Mouse (Mus musculus) 416B (cell line): ENCODE data around the gene Erbb2.
A peak's percentile ranks its signal among the peaks of the same experiment; 100 is the strongest.

Source experiments
- DNase-seq: peaks from one replicate; pipeline ENCODE4 v3.0.0; 2011; ENCODE audit warnings: low read depth

Erbb2 gene

DNA sequence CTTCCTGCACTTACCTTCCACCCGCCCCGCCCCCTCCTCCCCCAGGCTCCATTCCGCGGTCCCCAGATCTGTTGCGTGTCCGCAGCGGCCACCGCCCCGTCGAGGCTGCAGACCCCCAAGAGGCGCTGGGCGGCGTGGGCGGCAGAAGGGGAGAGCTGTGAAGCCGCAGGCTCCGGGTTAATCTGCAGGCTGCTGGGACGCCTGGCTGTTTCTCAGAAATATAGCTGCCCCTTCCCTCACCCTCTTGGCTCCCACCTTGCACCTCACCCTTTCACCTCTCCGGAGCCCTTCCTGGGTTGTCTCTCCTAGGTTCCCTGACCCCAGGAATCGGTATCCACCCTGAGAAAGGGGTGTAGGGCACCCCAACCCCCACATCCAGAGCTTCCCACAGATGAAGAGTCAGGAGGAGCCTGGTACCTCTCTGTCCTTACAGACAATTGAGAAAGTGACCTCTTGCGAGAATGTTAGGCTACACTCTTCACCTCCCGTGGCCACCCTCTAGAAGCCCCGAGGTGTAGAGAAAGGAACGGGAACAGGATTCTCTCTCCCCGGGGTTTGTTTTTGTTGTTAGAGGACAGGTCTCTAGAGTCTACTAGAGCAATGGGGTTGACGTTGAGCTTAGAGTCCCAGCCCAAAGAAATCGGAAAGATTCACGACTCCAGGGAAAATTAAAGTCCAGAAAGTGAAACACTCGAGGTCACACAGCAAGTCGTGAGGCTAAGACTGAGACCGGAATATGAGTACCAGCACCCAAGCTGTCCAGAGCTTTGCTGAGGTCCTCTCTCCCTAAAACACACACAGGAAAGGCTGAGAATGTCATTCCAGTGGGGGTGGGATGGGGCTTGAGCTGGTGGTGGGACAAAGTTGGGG lies 46.1 kb downstream of the Erbb2 start:
- DNase-seq, result no peak

DNA sequence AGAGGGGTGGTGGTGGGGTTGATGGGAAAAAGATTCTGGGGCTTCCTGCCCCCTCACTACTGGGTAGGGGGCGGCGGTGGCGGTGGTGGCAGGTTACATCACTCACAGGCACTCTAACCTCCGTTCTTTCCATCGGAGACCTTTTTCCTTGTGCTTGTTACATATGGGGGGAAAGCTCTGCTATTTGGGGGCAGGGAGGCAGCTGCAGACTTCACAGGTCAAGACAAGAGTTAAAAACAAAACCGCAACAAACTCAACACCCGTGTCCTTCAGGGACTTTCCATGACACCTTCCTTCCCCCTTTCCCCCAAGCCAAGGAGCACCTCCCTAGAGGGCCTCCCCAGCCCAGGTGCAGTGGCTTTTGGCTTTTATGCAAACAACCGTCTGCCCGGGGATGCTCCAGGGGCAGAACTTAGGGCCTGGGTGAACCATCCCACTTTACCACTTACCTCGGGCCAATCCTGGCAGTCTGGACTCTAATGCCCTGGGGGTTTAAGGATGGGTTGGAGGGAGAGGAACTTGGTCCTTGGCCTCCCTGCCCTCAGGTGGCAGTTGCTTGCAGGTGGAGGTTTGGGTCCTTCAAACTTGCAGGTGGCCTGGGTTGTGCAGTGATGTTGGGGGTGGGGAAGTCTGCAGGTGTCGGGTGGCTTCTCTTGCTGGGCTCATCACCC lies 46.9 kb downstream of the Erbb2 start:
- DNase-seq, result no peak

DNA sequence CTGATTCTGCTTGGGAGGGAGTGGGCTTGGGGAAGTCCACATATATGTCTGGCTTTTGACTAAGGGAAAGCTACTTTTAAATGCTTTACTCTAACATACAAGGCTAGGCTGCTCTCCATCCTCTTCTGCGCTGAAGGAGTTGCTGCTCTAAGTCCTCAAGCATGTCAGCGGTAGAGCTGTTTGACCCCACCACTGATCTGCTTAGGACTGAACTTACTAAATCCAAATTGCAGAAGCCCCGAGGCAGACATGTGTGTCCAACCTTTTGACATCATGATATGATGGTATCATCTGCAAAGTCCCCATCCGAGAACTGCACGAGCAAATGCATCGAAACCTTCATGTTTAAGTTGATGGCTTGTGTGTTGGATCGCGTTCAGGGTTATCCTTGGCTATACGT lies 47.6 kb downstream of the Erbb2 start:
- DNase-seq, result no peak

DNA sequence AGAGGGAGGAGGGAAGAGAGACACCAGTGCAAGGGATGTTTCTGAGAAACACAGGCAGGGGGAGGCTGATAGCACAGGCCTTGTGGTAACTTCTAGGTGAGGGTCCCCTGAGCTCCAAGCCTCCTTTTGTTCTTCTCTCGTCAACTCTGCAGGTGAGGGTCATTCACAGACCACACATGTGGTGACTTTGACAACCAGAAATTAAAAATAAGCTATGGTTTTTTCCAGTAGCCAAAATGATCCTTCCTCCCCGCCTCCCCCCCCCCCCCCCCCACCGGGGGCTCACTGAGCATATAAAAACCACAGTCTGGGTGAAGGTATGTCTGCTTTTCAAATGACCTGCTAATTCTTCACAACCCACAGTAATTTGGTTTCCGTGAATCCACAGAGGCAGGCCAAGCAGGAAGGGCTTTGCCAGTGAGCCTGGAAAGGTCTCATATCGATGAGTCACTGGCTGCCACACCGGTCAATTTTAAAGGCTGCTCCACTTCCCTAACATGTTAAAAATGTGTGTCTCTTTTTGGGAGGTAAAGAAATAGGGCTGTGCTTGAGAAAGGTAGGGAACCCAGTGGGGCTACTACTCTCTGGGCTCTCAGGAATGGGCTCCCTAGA lies 48.9 kb downstream of the Erbb2 start:
- peak; percentile 56 for DNase-seq

DNA sequence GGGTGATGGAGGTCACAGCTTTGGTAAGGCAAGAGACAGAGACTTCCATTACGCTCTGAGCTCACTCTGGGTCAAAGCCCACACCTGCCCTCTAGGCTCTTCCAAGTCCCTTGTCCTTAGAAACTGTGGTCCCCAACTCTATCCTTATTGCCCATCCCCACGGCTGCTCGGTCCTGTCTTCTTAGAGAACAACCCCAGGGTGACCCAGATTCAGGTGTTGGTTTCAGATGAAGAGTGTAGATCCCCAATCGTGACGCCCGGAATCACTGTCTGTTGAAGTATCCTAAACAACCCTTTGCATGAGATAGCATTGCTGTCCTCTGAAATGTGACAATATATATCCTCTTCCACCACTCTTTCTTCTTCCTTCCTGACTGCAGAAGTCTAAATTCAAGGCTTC lies 50.0 kb downstream of the Erbb2 start:
- DNase-seq, result no peak

DNA sequence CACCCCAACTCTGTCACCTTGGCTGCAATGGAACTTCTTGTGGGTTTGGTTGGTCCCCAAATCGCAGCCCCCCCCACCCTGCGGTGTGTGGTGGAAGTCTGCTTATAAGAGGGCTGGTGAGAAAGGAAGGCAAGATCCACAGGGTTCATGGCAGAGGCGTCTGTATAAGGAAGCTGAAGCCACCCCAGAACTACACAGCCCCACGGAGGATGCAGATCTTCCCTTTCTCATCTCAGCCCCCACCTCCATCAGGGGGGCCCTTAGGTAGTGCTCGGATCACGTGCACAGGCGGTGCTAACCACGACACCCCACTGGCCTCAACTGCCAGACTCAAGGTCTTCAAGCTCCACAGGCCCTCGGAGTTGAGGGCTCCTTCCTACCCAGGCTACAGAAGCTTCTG lies 51.6 kb downstream of the Erbb2 start:
- DNase-seq, result no peak

DNA sequence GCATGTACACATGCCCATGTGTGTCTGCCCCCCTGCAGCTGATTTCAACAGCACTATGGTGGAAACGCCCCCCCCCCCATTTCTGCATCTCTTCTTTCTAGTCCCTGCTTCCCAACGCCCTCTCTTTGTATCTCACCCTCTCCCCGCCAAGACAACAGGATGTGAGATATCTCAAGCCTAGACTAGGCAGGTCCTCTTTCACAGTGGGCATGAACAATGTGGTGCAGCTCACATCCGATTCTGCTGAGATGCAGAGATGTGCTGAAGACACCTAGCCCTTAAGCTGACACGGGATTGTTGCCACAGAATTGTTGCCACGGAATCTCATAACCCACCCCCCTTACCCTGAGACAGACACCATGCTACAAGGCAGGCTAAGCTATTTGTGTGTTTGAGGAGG lies 52.2 kb downstream of the Erbb2 start:
- no peak for DNase-seq

DNA sequence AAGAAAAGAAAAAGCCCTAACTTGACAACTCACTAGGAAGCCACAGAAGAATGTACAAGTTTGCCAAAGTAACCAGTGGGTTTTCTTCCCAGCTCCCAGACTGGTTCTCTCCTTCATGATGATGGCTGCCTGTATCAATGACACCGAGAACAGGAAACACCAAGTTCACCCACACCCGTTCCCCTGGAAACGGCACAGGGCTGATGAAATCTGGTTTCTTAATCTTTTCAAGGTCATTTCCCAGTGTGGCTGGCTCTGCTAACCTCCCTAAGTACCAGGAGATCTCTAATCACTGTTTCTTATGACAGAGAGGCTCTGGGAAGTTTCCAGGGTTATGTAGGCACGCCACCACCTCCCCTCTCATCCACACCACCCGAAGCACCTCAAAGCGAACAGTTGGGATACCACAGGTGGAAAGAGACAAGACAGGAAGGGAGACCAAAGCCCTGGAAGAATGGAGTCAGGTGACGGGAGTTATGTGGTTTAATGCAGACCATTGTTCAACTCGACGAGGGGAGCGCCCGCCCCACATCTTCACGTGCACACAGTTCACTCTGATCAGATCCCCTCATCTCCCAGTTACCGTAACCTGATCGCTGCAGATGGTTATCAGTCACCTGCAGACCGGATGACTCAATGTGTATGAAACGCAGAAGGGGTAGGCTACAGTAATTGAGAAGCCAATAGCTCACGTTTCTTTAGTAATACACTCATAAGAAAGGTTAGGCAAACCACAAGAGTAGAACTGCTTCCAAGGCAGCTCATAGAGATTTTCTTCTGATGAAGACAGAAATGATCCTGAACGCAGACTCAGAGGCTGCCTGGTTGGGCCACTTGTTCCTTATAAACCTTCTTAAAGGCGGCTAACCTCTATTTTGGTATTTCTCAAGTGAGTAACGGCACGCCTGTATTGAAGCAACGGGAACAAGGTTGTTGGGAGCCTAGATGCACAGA lies 57.8 kb downstream of the Erbb2 start:
- peak; percentile 84 for DNase-seq

DNA sequence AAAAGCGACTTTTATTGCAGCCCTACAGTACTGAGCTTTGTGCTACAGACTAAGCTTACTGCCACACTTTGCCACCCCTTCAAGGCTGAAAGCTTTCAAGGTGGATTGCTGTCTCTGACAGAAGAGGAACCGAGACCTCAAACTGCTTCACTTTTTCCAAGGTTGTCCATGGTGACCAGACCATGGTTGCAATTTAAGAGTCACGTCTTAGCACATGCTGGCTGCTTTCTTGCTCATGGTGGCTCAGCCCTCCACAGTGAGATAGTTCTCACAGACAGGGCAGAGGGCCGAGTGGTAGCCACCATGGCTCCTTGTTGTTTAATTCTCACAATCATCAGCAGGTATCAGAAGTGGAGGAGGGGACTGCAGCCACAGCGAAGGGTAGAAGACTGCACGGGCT lies 58.5 kb downstream of the Erbb2 start:
- DNase-seq, result no peak

DNA sequence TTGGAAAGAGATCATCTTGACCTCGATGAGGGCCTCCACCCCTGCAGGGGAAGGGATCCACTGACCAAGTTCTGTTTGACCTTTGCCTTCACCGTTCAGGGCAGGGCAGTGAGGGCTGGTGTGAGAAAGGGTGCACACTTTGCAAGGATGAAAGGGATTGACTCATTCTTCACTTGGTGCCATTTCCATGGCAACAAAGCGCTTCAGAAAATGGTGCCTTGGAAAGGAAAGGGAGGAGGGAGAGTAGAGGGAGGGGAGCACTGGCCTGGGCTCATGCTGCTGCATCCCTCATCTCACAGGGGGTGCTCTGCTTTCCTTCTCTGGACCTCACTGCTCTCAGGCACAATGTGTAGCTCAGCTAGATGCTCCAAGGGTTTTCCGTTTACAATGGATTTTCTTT lies 60.4 kb downstream of the Erbb2 start:
- no peak for DNase-seq

DNA sequence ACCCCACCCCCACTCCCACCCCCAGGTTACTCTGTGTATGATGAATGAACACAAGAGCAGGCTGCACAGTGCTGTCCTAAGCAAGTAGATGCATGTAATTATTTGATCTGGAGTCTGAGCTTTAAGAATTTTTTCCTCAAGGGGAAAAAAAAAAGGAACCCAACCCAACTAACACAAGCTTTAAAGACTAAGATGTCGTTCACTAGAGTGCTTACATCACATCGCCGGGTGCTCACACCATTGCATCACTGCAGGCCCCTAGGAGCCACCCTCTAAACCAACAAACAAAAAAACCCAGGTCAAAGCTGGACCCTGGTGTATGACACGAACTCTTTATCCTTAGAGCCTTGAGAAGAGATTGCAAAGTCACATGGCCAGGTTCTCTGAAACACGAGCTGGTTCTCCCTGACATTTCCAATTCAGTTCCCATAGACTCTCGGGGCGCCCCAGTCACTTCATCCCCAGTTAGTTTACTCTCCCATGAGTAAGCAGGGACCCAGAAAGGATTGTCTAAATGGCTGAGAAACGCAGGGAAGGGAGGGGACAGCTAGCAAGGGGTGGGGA lies 61.7 kb downstream of the Erbb2 start:
- DNase-seq, result peak; percentile 20

DNA sequence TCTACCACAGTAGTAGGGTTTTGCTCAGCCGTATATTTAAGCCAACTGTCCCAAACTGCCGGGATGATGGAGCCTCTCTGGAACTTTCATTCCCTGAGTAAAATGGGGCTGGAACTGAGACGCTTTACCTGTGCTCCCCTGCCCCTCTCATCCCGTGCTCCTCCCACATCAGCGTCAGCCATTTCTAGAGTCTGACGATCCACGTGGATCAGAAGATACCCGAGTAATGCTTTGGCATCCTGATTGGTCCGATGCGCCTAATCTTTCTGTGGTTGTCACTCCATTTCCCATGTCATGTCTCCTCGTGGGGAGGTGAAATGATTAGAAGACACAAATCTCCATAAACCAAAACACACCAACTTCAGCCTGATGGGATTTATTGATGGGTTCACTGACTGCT lies 62.7 kb downstream of the Erbb2 start:
- DNase-seq, result no peak

DNA sequence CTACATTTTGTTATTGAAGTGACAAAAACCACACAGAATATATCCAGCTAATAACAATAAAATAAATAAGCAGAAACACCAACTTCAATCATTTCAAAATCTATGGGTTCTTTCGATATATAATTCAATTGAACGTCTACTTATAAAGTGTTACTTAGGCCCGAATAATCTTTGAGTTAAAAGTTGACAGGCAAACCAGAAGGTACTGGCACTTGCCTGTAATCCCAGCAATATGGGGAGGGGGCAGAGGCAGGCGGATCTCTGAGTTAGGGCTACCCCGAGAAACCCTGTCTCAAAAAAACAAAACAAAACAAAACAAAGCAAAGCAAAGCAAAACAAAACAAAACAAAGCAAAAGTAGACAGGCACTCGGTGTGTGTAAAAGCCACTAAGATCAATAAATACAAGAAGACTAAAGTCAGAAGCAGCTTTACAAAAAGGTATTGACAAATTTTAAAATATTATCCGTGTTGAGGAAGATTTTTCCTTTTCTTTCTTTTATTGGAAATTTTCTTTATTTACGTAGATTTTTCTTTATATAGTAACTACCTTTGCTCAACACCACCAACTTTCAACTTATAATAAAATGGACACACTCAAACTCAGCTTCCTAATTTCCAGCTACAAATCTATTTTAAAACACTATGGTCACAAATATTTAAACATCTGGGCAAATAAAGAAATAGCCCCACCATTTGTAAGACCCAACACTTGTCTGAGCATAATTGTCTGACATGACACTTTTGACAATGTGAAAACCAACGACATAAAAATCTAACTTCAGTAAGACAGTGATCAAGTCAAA lies 63.6 kb downstream of the Erbb2 start:
- no peak for DNase-seq

DNA sequence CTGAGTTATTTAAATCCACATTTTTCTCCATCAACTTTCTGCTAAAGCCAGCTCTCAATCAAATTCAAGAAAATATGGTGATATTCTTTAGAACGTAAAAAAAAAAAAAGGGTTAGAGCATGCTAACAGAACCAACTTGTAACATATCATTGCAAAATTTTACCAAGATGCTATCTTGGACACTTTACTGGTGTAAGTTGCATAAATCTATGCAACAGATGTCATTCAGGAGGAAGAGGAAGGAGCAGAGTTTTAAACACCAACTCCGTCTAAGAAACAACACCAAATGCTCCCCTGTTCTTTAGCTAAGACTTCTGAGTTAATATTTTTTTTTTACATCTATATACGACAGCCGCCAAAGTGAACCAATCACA lies 64.2 kb downstream of the Erbb2 start:
- DNase-seq, result peak; percentile 52

DNA sequence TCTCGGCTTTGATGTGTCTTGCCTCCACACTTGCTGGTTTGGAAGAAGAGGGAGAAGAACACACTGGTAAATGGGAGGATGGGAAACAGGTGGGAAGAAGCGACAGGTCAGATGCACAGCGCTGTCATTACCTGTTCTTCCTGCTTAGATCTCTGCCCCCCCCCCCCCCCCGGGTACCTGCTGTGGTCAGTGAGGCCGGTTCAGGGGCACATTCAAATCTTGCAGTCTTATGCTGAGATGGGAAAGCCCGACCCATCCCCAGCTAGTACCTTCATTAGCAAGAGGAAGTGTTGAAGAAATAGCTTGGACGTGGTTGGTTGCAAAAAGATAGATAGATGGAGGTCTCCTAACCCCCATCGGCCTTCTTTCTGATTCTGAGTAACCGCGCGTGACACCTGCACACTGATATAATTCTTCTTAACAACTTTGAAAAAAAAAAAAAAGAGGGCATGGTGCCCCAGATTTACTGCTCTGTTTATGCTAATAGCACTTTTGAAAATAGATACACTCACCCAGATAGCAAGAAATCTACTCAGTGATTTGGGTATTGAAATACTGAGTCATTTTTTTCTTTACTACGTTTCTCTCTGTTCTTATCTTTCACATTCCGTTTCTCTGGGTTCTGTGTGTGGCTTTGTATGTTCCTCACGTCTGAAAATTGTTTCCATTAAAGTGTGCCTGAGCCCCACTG lies 64.9 kb downstream of the Erbb2 start:
- DNase-seq, result no peak

DNA sequence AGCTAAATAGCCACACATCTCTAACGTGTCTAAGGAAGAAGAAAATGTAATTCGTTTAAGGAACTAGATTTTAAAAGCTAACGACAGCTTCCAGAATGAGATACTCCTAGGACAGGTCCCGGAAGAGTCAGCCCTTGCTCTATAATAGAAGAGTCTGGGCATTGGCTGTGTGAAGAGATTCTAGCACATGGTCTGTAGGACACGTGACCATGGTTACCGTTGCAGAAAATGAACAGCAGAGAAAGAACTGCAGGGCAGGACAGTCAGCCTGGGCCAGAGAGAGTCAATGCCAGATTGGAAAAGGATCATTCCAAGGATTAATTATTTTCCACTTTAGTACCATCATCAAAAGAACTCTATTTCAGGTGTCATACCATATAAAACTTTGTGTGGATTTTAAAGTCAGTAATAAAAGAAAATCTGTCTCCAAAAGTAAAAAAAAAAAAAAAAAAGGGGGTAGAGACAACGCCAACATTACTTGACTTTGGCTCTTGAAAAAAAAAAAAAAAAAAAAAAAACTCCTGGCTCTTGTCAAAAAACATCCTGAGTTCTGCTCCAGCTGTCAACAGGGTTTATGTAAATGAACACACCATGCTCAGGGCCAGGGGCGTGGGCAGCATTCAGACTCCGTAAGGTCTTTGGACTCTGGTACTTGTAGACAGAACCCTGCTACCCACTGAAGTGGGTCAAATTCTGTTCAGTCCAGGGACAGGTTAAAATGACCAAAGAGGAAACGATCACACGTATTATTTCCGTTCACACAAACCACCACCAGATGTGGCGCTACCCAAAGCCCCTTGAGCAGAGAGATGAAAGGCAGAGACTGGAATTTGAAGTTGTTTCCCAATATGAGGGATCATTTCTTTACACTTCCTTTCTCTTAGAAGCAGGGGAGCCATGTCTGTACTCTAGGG lies 67.0 kb downstream of the Erbb2 start:
- peak; percentile 38 for DNase-seq

DNA sequence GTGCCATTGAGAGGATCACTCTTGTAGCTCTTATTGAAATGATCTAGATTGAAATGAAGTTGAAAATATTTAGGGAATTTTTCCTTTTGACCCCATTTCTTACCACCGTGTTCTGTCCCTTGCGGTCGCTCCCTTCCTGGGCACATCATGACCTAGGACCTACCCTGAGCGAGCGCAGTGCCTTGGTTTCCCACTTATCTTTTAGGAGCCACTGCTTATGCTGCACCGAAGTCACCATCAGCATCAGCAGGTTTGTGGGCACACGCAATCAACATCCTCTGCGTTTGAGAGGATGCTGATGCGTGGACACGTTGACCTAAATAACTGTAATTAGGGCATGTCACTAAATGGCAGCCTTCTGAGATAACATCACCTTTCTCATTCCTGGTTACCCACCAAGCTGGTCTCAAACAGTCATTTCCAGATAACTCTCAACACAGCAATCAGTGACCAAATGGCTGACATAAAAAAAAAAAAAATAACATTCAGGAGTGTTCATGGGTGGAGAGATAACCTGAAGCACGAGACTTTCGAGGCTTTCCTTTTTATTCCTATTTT lies 67.7 kb downstream of the Erbb2 start:
- peak; percentile 9 for DNase-seq

DNA sequence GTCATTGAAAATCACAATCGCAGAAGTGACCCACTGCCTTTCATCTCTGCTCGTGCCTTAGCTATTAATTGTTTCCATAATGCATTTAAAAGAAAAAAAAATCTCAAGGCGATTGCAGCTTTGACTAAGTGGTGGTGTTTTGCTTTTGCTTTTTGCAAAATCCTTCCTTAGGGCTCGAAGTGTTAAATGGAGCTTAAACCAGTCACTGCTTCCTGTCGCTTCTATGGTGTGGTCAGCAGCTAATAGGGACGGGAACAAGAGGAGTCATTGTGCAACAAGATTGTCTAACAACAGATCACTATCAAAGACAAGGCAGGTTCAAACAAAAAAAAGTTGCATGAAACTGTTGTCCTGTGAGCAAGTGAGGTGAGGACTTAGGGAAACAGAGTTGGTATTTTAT lies 69.0 kb downstream of the Erbb2 start:
- peak; percentile 90 for DNase-seq

DNA sequence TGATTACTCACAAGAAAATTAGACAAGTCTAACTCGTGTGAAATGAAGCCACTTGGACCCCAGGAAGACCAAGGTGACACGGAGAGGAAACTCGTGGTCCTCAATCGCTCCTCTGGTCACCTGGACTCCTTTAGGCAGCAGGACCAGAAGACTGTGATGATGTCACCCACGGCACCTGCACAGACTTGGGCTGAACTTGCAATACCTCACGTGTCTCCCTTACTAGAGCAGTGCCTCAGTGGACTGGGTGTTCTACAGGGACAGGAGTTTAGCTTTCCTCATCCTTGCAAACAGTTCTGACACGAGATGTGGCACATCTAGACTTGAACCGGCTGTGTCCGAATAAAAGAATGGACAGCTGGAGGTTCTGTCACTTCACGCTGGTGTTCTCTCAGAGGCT lies 69.8 kb downstream of the Erbb2 start:
- DNase-seq, result no peak
